Mouse (Mus musculus): ENCODE data around the gene Atp6v1g2. TPM values are rescaled to one million over a fixed set of nuclear protein-coding genes. Genes with fewer than 3 reads are reported as not detected.
A peak's percentile ranks its signal among the peaks of the same experiment; 100 is the strongest.

Gene Atp6v1g2
- polyA plus RNA-seq, 1 experiment, result 1.4 TPM

GRCm38 (mm10) chr17:35261651-35262050 is 28.2 kb downstream of the Atp6v1g2 start:
- TF ChIP-seq USF1 (IDR thresholded peaks at IDR 0.05; ENCODE audit: low read depth) (no peak), MAX (IDR thresholded peaks at IDR 0.05) (no peak), FOSL1 (IDR thresholded peaks at IDR 0.05; ENCODE audit: insufficient read depth, low read length, poor library complexity, severe bottlenecking) (no peak), CEBPB (IDR thresholded peaks at IDR 0.05; ENCODE audit: low read depth) (no peak), CTCF (IDR thresholded peaks at IDR 0.05; ENCODE audit: control insufficient read depth, insufficient read depth, insufficient read length) (no peak)
- H3K79me3 ChIP-seq (ENCODE audit: low read depth), result no peaks in the 10 kb centered on the region
- H3K4me3 ChIP-seq (ENCODE audit: insufficient read depth, poor library complexity, severe bottlenecking), result no peak overlapping the region
- H3K36me3 ChIP-seq (ENCODE audit: control insufficient read depth, insufficient read depth), result no peaks in the 10 kb centered on the region
- no peaks in the 10 kb centered on the region for H3K27me3 ChIP-seq (ENCODE audit: control insufficient read depth, insufficient read depth, insufficient read length)
- no peak overlapping the region for H3ac ChIP-seq (ENCODE audit: control insufficient read depth, insufficient read length, low read depth)
- no peaks in the 10 kb centered on the region for H3K79me2 ChIP-seq (ENCODE audit: control insufficient read depth, insufficient read depth)

GRCm38 (mm10) chr17:35262664-35263522 is 29.4 kb downstream of the Atp6v1g2 start, which contains the start of gene H2-D1:
TSS of gene H2-D1 (plus strand) at chr17:35262730.
- H3K4me3 ChIP-seq (ENCODE audit: insufficient read depth, poor library complexity, severe bottlenecking), result peak within 1 kb of the TSS; percentile 23
- H3K79me3 ChIP-seq (ENCODE audit: low read depth), result no peaks in the 10 kb centered on the region
- H3K36me3 ChIP-seq (ENCODE audit: control insufficient read depth, insufficient read depth), result no peaks in the 10 kb centered on the region

GRCm38 (mm10) chr17:35263523-35263883 is 30.0 kb downstream of the Atp6v1g2 start:
- TF ChIP-seq USF1 (IDR thresholded peaks at IDR 0.05; ENCODE audit: low read depth), result no peak
- TF ChIP-seq MYOG (IDR thresholded peaks at IDR 0.05; ENCODE audit: control insufficient read depth, extremely low read depth, insufficient read length), result no peak
- no peaks in the 10 kb centered on the region for H3K79me2 ChIP-seq (ENCODE audit: control insufficient read depth, insufficient read depth)
- no peak overlapping the region for H3K4me3 ChIP-seq (ENCODE audit: insufficient read depth, poor library complexity, severe bottlenecking)
- no peaks in the 10 kb centered on the region for H3K79me3 ChIP-seq (ENCODE audit: low read depth)
- H3K36me3 ChIP-seq (ENCODE audit: control insufficient read depth, insufficient read depth), result no peaks in the 10 kb centered on the region
- H3ac ChIP-seq (ENCODE audit: control insufficient read depth, insufficient read length, low read depth), result no peak overlapping the region
- no peaks in the 10 kb centered on the region for H3K27me3 ChIP-seq (ENCODE audit: control insufficient read depth, insufficient read depth, insufficient read length)

More at GRCm38 (mm10) chr17:35262664-35263522, 29.4 kb downstream of the Atp6v1g2 start, which contains the start of gene H2-D1:
- no peak for TF ChIP-seq CEBPB (IDR thresholded peaks at IDR 0.05; ENCODE audit: low read depth)
- no peak for TF ChIP-seq MAX (IDR thresholded peaks at IDR 0.05)
- no peak for TF ChIP-seq CTCF (IDR thresholded peaks at IDR 0.05; ENCODE audit: control insufficient read depth, insufficient read depth, insufficient read length)
- no peak for TF ChIP-seq MYOG (IDR thresholded peaks at IDR 0.05; ENCODE audit: control insufficient read depth, extremely low read depth, insufficient read length)
- TF ChIP-seq MYOD1 (IDR thresholded peaks at IDR 0.05; ENCODE audit: control insufficient read depth, insufficient read length, low read depth), result no peak
- TF ChIP-seq FOSL1 (IDR thresholded peaks at IDR 0.05; ENCODE audit: insufficient read depth, low read length, poor library complexity, severe bottlenecking), result no peak
- TF ChIP-seq USF1 (IDR thresholded peaks at IDR 0.05; ENCODE audit: low read depth), result no peak
- peak within 1 kb of the TSS; percentile 48 for H3ac ChIP-seq (ENCODE audit: control insufficient read depth, insufficient read length, low read depth)
- H3K79me2 ChIP-seq (ENCODE audit: control insufficient read depth, insufficient read depth), result no peaks in the 10 kb centered on the region
- no peaks in the 10 kb centered on the region for H3K27me3 ChIP-seq (ENCODE audit: control insufficient read depth, insufficient read depth, insufficient read length)

GRCm38 (mm10) chr17:35267399-35268086 is 34.1 kb downstream of the Atp6v1g2 start:
- TF ChIP-seq MYOD1 (IDR thresholded peaks at IDR 0.05; ENCODE audit: control insufficient read depth, insufficient read length, low read depth) (no peak), CEBPB (IDR thresholded peaks at IDR 0.05; ENCODE audit: low read depth) (no peak), CTCF (IDR thresholded peaks at IDR 0.05; ENCODE audit: control insufficient read depth, insufficient read depth, insufficient read length) (no peak), USF1 (IDR thresholded peaks at IDR 0.05; ENCODE audit: low read depth) (no peak), FOSL1 (IDR thresholded peaks at IDR 0.05; ENCODE audit: insufficient read depth, low read length, poor library complexity, severe bottlenecking) (no peak), MYOG (IDR thresholded peaks at IDR 0.05; ENCODE audit: control insufficient read depth, extremely low read depth, insufficient read length) (no peak), MAX (IDR thresholded peaks at IDR 0.05) (no peak)
- H3K27me3 ChIP-seq (ENCODE audit: control insufficient read depth, insufficient read depth, insufficient read length), result no peaks in the 10 kb centered on the region
- no peaks in the 10 kb centered on the region for H3K79me2 ChIP-seq (ENCODE audit: control insufficient read depth, insufficient read depth)
- H3K79me3 ChIP-seq (ENCODE audit: low read depth), result no peaks in the 10 kb centered on the region
- H3K36me3 ChIP-seq (ENCODE audit: control insufficient read depth, insufficient read depth), result no peaks in the 10 kb centered on the region
- H3ac ChIP-seq (ENCODE audit: control insufficient read depth, insufficient read length, low read depth), result no peak overlapping the region
- no peak overlapping the region for H3K4me3 ChIP-seq (ENCODE audit: insufficient read depth, poor library complexity, severe bottlenecking)

GRCm38 (mm10) chr17:35269653-35270347 is 36.3 kb downstream of the Atp6v1g2 start:
- no peak for TF ChIP-seq FOSL1 (IDR thresholded peaks at IDR 0.05; ENCODE audit: insufficient read depth, low read length, poor library complexity, severe bottlenecking)
- no peaks in the 10 kb centered on the region for H3K79me3 ChIP-seq (ENCODE audit: low read depth)
- H3K4me3 ChIP-seq (ENCODE audit: insufficient read depth, poor library complexity, severe bottlenecking), result no peak overlapping the region
- H3K79me2 ChIP-seq (ENCODE audit: control insufficient read depth, insufficient read depth), result no peaks in the 10 kb centered on the region
- no peak overlapping the region for H3ac ChIP-seq (ENCODE audit: control insufficient read depth, insufficient read length, low read depth)
- no peaks in the 10 kb centered on the region for H3K36me3 ChIP-seq (ENCODE audit: control insufficient read depth, insufficient read depth)
- H3K27me3 ChIP-seq (ENCODE audit: control insufficient read depth, insufficient read depth, insufficient read length), result no peaks in the 10 kb centered on the region
